Mouse (Mus musculus): ENCODE measurements around the gene Ubr4. TPM values are rescaled to one million over a fixed set of nuclear protein-coding genes. Genes with fewer than 3 reads are reported as not detected.

Ubr4 gene
- total RNA-seq, 2 experiments from 2014 or later: 94.7 to 125 TPM

GRCm38 (mm10) chr4:139483461-139484105, 131.2 kb downstream of the Ubr4 start:
- no peak for DNase-seq
- no peak for TF ChIP-seq CTCF (IDR thresholded peaks at IDR 0.05)
- Histone ChIP-seq H3K27ac (no peak overlapping the region), H3K4me3 (no peak overlapping the region)
- intact Hi-C loops (cut with DNase I): no loop called here

DNA sequence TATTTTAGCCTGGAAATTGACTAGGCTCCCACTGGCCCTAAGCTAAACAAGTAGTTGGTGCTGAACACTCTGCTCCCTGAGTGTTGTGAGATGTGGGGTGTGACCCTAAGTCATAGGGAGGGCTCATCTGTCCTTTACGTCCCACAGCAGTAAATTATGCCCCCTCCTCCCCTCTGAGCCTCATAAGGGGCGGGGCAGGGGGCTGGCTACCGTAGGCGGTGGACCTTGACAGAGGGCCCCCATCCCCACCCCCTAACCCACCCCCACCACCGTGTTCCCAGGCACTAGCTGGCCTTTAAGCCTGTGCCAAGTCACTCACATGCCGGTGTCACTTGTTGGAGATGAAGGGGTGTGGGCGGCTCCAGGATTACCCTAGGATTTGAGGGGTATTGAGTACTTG, 132.1 kb downstream of the Ubr4 start:
- TF ChIP-seq CTCF (IDR thresholded peaks at IDR 0.05): no peak
- Histone ChIP-seq H3K27ac (no peak overlapping the region), H3K4me3 (no peak overlapping the region)
- DNase-seq: no peak
- intact Hi-C loops (cut with DNase I): no loop called here

- intact Hi-C loops (cut with DNase I): no loop called here
- no peak for DNase-seq
- no peak for TF ChIP-seq CTCF (IDR thresholded peaks at IDR 0.05)
- Histone ChIP-seq H3K4me3 (no peak overlapping the region), H3K27ac (no peak overlapping the region)
Measured at GRCm38 (mm10) chr4:139487085-139487484, 134.7 kb downstream of the Ubr4 start.

DNA sequence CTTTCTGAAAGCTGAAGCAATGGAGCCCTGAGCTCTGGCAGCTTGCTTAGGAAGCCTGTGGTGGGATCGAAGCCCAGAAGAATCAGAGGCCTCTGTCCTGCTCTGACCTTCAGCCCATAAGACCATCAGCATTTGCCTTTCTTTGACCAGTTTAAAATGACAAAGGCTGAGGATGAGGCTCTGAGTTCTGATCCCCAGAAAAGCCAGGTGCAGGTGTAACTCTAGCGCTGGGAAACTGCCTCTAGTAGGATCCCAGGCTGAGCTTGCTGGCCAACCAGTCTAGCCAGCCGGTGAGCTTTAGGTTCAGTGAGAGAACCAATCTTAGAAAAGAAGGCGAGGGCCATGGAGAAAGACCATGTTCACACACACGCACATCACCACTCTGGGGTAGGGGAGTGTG, 135.9 kb downstream of the Ubr4 start:
- DNase-seq: no peak
- Histone ChIP-seq H3K27ac (no peak overlapping the region; the same call in 1 of the 2 replicates), H3K4me3 (no peak overlapping the region)
- intact Hi-C loops (cut with DNase I): no loop called here
- TF ChIP-seq CTCF (IDR thresholded peaks at IDR 0.05): no peak

GRCm38 (mm10) chr4:139489946-139490345, 137.5 kb downstream of the Ubr4 start:
- no peak for TF ChIP-seq CTCF (IDR thresholded peaks at IDR 0.05)
- DNase-seq: no peak
- Histone ChIP-seq H3K4me3 (no peak overlapping the region), H3K27ac (peak overlapping the region; percentile 73)
- intact Hi-C loops (cut with DNase I): loop anchor here (5.0 kb wide), 1 partner anchor 82 kb away; no protein-coding TSS in a partner anchor

DNA sequence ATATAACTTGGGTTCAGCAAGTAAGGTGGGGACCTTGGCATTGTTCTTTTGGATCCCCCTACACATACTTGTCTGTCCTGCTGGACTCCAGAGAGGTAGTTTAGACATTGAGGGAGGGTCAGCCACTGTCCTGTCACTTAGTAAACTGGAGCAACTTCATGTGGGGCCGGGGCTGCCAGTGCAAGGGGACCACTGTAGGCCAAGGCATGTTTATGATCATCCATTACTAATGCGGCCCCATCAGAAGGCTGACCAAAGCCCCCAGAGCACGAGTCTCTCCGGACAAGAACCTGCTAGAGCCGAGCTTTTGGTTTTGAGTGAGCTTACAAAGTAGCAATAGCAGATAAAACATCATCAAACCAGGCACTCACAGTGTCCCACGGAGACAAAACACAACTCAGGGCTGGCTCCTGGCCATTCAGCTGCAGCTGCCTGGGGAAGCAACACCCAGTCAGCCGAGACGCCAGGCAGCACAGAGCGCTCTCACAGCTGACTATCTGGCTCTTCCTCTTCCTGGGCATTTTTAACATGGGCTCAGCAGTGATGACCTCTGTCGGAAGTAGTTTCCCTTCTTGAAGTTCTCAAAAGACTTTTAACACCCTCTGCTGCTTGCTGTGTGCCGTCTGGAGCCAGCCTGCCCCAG, 138.1 kb downstream of the Ubr4 start:
- peak overlapping the region; percentile 73 for H3K27ac ChIP-seq
- TF ChIP-seq CTCF (IDR thresholded peaks at IDR 0.05): no peak
- intact Hi-C loops (cut with DNase I): loop anchor here (5.0 kb wide), 1 partner anchor 82 kb away; no protein-coding TSS in a partner anchor
- H3K4me3 ChIP-seq: no peak overlapping the region
- DNase-seq: peak; percentile 88

DNA sequence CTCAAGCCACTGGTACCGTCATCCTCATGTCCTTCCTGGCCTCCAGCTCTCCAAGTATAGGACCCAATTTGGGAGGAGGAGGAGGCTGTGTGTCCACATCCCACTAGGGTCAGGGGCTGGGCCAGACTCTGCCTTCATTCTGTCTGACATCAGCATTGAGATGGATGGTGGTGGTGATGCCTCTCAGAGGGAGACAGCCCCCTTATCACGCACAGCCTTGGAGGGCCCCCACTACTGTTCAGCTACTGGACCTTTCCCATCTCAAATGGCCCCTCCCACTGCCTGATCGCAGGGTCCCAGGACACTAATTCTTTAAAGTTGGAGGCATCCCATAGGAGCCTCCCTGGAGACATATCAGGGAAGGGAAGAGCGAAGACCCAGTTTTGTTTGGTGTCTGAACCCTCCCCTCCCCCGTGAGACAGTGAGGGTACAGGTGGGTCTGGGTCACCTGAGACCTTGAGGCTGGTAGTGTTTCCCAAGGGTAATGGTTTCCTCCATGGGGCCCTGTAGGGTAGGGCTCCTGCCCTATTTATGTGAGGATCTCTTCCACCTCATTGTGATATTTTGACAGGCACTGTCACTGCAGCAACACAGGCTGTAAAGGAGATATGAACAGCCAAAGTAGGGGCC, 139.2 kb downstream of the Ubr4 start:
- no peak for TF ChIP-seq CTCF (IDR thresholded peaks at IDR 0.05)
- Histone ChIP-seq H3K27ac (peak overlapping the region; percentile 73), H3K4me3 (no peak overlapping the region)
- no peak for DNase-seq
- intact Hi-C loops (cut with DNase I): loop anchor here (5.0 kb wide), 1 partner anchor 81 kb away; no protein-coding TSS in a partner anchor

DNA sequence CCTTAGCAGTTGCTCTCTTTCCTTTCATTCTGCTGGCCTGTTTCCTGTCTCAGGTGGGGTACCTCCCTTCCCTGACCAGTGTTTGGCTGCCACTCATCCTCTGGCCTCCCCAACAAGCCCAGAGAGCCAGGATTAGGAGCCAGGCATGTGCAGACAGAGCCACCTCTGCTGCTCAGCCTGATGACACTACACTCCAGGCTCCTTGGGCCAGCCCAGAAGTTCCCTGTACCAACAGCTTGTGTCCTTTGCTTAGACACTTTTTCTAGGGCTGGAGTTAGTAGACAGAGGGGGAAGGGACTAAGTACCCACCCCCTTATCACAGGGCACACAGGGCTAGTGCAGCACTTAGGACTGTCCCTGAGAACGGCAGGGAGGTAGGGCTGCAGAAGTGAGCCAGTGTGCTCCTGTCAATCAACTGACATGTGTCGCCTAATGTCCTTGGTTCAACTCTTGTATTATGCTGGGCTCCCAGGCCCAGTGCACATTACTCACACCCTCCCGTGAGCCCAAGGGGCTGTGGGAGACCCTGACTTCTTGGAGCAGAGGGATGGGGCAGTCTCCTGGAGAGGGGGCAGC, 139.9 kb downstream of the Ubr4 start:
- intact Hi-C loops (cut with DNase I): loop anchor here (5.0 kb wide), 1 partner anchor 80 kb away; no protein-coding TSS in a partner anchor
- no peak for TF ChIP-seq CTCF (IDR thresholded peaks at IDR 0.05)

DNA sequence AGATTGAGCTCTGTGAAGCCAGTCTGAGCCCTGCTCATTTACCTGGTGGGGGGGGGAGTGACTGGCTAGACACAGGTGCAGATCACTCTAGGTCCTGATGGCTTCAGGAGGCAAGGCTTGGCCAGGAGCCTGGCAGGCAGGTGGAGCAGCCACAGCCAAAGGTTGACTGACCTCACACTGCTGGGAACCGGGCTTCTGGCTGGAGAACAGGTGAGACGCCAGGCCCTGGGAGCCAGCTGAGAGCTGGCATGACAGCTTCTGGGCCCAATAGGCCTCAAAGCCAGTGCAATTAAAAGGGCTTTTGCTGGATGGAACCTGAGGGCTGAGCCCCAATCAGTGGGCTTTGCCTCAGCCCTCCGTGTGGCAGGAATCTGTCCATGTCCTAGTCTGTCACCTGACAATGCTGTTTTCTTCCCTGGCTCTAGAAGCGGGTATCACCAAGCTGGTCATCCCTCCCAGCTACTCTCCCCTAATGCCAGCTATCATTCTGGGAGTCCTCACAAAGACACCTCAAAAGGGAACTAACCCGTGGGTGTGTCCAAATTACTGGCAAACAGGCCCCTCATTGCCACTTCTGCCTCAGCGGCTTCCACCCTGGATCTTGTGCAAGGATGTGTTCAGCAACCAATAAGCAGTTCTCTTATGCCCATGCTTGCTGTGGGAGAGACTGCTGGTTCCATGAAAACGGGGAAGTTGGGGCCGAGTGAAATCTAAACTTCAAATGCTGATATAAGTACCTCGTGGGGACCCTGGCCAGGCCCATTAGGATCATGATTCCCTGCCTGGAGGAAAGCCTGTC, 141.0 kb downstream of the Ubr4 start:
- intact Hi-C loops (cut with DNase I): loop anchor here (5.0 kb wide), 1 partner anchor 79 kb away; no protein-coding TSS in a partner anchor
- Histone ChIP-seq H3K27ac (peak overlapping the region; percentile 73), H3K4me3 (no peak overlapping the region)
- no peak; the same call in 1 of the 2 replicates for TF ChIP-seq CTCF (IDR thresholded peaks at IDR 0.05)
- DNase-seq: peak; percentile 54

More for the DNA sequence above, 139.9 kb downstream of the Ubr4 start:
- no peak for DNase-seq
- Histone ChIP-seq H3K4me3 (no peak overlapping the region), H3K27ac (peak overlapping the region; percentile 73)

- peak overlapping the region; percentile 31; the same call in 1 of the 2 replicates for H3K27ac ChIP-seq
- intact Hi-C loops (cut with DNase I): loop anchor here (5.0 kb wide), 1 partner anchor 51 kb away; no protein-coding TSS in a partner anchor
- DNase-seq: peak; percentile 82
- no peak for TF ChIP-seq CTCF (IDR thresholded peaks at IDR 0.05)
- peak overlapping the region; percentile 33; the same call in 1 of the 2 replicates for H3K4me3 ChIP-seq
Measured at GRCm38 (mm10) chr4:139500814-139501213, 148.4 kb downstream of the Ubr4 start.

- no peak overlapping the region for H3K4me3 ChIP-seq
- H3K27ac ChIP-seq: no peak overlapping the region
- intact Hi-C loops (cut with DNase I): loop anchor here (5.0 kb wide), 1 partner anchor 51 kb away; no protein-coding TSS in a partner anchor
- no peak for DNase-seq
- TF ChIP-seq CTCF (IDR thresholded peaks at IDR 0.05): no peak
Measured at GRCm38 (mm10) chr4:139501702-139502101, 149.3 kb downstream of the Ubr4 start.

DNA sequence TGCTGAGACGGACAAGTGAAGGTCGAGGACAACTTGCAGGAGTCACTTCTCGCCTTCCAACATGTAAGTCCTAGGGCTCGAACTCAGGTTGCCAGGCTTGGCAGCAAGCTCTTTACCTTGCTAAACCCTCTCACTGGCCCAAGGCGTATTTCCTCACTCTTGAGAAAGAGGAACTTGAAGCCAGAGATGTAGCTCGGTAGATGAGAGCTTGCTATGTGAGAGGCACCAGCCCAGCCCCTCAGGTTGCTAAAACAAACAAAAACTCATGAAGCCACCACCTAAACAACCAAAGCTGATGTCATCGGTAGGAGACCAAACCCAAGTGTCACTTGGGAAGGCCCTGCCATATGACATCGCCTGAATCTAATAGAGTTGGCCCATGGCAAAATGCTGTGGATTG, 151.5 kb downstream of the Ubr4 start:
- intact Hi-C loops (cut with DNase I): loop anchor here (5.0 kb wide), 1 partner anchor 48 kb away; no protein-coding TSS in a partner anchor
- TF ChIP-seq CTCF (IDR thresholded peaks at IDR 0.05): no peak
- no peak for DNase-seq
- Histone ChIP-seq H3K27ac (no peak overlapping the region), H3K4me3 (no peak overlapping the region)

Measured in gastrocnemius, adult 2 months (tissue).